Mouse (Mus musculus) heart, adult 18-20 months (tissue): ENCODE measurements around the gene Igfbp1. TPM values are rescaled to one million over a fixed set of nuclear protein-coding genes. Genes with fewer than 3 reads are reported as not detected.

Experiments
- DNase-seq, 2 experiments: peaks; one replicate each; pipeline ENCODE4 v3.0.0; 2021 to 2022; ENCODE audit warnings: mixed read lengths in 1 of 2
- total RNA-seq, 2 experiments: library from RNA; stranded (reverse); gene quantifications; 2 replicates each; pipeline ENCODE4 v1.2.3; 2021

Gene Igfbp1
- total RNA-seq, 2 experiments from 2014 or later: not detected

- no peak for DNase-seq
These were observed 36.9 kb downstream of the Igfbp1 start for GRCm38 (mm10) chr11:7234436-7234835.

- no peak for DNase-seq
These were observed 37.5 kb downstream of the Igfbp1 start for GRCm38 (mm10) chr11:7234981-7235609.

DNA sequence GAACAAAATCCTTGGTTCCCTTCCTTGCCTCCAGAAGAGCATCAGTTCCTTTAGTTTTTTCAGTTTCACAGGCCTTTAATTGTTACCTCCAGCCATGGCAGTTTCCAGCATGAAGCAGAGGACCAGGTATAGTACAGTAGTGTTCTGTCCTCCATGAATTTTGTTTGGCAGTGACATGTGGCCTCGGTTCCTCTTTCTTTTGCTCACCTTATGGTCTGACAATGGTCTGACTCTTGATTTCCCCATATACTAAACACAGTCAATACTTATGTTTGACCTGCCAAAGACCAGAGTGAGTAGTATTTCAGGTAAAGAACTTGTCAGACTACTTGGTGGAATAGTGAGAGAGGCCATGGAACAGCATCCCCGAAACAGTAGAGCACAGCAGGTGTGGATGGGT is 39.2 kb downstream of the Igfbp1 start:
- no peak for DNase-seq

DNA sequence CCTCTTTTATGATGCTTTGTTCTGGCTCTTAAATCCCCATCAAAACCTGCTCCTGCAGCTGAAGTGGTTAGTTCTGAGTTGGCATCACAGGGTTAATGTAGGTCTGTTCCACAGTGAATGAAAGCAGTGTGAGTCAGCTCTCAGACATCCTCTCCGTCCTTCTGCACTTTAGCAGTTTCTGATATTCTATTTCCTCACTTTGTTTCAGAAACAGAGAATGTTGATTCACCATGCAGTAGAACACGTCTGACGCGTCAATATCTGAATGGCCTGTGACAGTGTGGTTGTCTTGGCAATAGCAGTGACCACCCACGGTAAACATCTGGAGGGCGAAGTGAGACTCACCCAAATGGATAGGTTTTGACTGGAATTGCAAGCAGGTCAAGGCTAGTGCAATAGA is 40.1 kb downstream of the Igfbp1 start:
- no peak for DNase-seq

DNA sequence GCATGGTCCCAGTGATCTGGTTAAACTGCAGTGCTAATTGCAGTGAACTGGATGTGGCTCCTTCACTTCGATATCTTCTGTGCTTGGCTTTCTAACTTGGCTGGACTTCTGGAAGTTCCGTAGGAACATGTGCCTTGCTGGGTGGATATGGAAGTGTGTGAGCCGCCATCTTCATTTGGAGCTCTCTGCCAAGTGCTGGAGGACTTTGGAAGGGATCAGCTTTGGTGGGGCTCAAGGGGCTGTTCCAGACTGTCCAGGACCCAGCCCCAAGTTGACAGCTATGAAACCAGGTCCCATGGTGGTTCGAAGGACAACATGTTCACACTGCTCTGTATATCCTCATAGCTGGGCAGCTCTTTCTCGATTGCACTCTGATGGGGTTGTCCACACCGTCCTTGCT is 41.0 kb downstream of the Igfbp1 start:
- DNase-seq: no peak

GRCm38 (mm10) chr11:7239041-7239740 is 41.6 kb downstream of the Igfbp1 start:
- no peak for DNase-seq

DNA sequence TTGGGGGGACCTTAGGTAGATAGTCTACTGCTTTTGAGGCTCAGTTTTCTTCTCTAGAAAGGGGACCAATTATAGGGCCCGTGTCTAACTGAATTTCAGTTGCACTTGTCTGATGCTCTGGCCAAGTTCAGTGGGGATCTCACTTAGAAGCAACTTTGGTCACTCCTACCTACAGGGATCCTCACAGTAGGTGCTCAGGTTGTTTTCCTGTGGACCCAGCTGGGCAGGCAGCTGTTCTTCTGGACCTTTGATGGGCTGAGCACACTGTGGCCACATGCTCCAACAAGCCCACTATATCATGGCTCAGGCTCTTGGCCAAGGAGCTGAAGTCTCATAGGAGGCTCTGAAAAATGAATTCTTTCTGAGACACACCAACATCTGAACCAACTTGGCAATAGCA is 47.2 kb downstream of the Igfbp1 start:
- no peak for DNase-seq

DNA sequence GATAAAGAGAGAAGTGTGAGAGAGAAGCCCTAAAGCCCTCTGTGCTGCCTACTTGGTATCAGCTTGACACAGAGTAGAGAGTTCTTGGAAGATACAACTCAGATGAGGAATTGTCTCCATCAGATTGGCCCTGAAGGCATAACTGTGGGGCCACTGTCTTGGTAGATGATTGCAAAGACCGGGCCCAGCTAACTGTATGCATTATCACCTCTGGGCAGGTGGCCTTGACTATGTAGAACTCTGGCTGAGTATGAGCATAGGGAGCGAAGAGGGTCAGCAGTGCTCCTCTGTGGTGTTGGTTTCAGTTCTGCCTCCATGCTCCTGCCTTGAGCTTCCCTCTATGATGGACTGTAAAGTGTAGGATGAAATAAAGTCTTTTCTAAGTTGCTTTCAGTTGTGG is 52.8 kb downstream of the Igfbp1 start:
- no peak for DNase-seq

DNA sequence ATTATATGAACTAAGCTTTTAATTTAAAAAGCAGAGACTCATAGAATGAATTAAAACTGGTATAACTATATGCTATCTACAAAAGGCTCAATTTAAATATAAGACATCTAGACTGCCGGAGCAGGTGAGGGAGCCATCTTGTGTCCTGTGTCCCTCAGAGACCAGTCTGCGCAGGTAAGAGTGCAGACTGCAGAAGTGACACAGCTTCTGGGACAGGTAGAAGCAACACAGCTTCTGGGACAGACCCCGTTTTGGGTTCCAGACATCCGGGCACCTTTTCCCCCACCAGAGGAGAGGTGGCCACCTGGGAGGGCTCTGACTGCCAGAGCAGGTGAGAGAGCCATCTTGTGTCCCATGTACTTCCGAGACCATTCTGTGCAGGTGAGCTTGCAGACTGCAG is 53.3 kb downstream of the Igfbp1 start:
- no peak for DNase-seq

Other genes with a start within 250 kb of the Igfbp1 start
- 1 to 10 TPM; 1.3 to 2.0 TPM for gene Adcy1, start 134.3 kb upstream of the Igfbp1 start, total RNA-seq
- gene Gm11985, start 9.2 kb upstream of the Igfbp1 start, total RNA-seq: not detected
- 10 to 100 TPM; 25.5 to 40.3 TPM for gene Igfbp3, start 16.1 kb downstream of the Igfbp1 start, total RNA-seq